Mouse (Mus musculus): Measurements from ENCODE around the gene Snx29. TPM values are rescaled to one million over a fixed set of nuclear protein-coding genes. Genes with fewer than 3 reads are reported as not detected.

Gene Snx29
- total RNA-seq, 2 experiments from 2014 or later = 10.5 to 11.4 TPM

DNA sequence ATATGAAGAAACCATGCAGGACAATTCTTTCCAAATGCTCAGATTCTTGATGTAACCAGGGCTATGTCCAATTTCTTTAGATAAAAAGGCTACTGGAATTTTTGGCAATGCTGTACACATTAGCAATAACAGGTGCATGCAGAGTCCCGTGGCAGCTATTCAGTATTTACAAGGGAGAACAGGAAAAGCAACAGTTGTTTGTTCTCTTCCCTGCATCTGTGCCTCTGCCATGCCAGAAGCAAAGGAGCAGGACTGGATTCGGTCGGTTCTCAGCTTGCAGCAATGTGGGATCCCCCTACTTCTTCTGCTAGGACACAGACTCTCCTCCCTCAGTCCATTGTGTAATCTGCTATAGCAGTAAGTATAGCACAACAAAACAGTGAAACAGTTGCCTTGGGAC, 276.8 kb downstream of the Snx29 start:
- DNase-seq = peak in 1 of 2 experiments; percentile 14

- DNase-seq = no peak
Observed at GRCm38 (mm10) chr16:11601336-11602082, 278.8 kb downstream of the Snx29 start.

- peak; percentile 32 to 64 for DNase-seq
Observed at GRCm38 (mm10) chr16:11603667-11604422, 281.1 kb downstream of the Snx29 start.

GRCm38 (mm10) chr16:11612526-11613126, 289.9 kb downstream of the Snx29 start:
- no peak for DNase-seq

DNA sequence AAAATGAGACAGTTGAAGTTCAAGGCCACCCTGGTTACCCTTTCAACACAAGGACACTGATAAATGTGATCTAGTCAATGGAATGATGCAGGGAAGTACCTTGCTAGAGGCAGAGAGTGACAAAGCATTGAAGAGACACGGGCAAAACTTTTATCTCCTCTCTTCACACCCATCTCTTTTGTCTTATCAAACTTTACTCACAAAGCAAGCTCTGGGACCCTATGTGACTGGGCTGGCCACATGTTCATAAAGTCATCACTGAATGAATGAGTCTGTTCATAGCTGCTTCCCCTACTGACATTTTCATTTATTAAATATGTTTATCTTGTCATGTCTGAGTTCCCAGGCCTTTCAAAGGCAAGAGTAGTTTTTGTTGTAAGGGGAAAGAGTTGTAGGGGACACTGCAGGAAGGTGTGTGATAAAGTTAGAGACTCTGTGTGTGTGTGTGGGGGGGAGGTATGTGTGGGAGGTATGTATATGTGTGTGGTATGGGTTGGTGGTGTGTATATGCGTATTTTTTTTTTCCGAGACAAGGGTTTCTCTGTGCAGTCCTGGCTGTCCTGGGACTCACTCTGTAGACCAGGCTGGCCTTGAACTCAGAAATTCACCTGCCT, 291.8 kb downstream of the Snx29 start:
- no peak for DNase-seq

DNA sequence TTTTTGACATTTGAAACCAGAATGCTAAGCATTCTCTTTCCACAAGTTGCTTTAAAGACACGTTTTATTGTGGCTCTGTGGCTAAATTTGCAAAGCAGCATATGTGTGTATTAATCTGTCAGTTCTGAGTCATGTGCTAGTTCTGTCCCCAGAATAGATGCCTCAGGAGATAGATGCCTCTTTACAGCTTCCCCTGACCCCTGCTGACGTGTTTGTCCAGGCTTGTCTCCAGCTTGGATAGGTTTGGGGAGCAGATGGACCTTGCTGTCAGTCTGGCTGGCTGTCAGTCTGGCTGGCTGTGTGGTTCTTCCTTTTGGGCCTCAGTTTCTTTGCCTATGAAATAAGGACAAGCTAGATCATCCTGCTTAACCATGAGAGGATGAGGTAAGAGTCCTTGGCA, 292.9 kb downstream of the Snx29 start:
- DNase-seq = no peak

- no peak for DNase-seq
Observed at GRCm38 (mm10) chr16:11619951-11620350, 297.2 kb downstream of the Snx29 start.

GRCm38 (mm10) chr16:11621042-11621441, 298.3 kb downstream of the Snx29 start:
- no peak for DNase-seq

GRCm38 (mm10) chr16:11621664-11622063, 299.0 kb downstream of the Snx29 start:
- DNase-seq = no peak

DNA sequence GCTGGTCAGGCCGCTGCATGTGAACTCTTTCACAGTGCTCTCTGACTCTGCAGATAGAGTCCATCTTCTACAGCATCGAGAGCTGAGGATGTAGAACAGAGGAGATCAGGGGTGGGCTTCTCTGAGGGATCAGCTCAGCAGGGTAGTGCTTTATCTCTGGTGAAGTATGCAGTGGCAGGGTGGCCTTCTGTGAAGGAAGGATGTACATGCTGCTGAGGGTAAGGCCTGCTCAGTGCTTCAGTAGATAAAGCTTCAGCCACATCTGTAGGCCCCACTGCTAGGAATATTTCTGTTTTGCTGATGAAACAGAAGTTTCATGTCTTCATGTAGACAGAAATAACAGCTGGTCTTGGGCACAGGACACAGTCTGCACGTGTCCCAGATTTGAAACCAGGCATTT, 300.3 kb downstream of the Snx29 start:
- no peak for DNase-seq

DNA sequence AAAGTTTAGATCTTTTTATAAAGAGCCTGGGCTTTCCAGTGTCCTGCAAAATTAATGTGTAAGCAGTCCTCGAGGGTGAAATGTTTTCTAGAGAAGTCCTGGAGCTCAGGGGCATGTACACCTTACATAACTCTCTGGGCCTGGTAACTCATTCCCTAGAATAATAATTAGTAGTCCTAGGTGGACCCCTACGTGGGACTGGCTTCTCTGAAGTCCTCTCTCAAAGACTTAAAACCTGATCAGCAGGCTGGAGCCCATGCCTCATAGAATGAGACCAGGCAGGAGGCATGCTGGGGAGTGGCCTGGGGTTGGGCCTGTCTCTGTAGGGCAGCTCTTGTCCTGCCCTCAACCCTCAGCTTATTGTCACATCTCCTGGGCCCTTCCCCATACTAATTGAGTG, 301.4 kb downstream of the Snx29 start:
- DNase-seq = no peak

DNA sequence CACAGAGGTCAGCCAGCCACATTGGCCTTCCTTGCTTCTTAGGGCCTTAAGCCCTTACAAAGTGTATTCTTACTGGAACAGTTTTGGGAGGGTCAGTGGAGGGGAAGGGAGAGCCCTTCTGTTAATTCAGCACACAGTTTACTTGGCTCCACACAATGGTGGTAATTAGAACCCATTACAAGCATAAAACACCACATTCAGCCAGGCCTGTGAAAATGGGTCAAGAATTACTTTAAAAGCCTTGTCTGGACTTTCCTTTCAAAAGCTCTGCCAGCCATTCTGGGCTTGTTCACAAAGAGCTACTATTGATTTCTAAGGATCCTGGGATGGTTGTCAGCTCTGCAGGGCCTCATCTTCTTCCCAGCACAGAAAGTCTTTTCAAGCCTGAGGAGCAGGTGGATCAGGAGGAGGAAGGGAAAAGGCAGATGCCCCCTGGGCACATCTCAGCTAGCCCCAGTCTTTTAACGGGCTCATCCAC, 303.3 kb downstream of the Snx29 start:
- DNase-seq = no peak

DNA sequence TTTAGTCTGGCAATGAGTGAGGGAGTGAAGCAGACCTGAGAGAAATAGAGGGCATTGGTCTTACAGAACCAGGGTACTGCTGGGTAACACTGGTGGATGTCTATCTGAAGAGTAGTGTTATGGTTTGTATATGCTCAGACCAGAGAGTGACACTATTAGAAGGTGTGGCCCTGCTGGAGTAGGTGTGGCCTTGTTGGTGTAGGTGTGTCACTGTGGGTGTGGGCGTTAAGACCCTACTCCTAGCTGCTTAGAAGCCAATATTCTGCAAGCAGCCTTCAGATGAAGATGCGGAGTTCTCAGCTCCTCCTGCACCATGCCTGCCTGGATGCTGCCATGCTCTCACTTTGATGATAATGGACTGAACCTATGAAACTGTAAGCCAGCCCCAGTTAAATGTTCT, 303.9 kb downstream of the Snx29 start:
- DNase-seq = no peak

- no peak for DNase-seq
Observed at GRCm38 (mm10) chr16:11627866-11628638, 305.3 kb downstream of the Snx29 start.

DNA sequence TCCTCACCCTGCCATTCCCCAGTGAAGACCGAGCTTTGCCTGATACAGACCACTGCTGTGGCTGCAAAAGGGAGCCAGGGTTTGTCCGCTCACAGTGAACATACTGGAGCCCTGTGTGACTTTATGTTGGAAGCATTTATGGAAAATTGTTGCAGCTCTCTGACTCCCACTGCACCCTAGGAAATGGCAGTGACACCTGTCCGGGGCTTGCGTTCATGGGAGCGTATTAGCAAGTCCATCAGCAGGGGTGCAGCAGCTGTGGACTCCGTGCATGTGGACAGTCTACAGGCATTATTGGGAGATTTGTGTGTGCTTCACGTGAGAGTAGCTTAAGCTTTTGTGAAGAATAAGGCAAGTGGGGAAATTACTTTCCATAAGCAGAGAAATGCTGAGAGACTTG, 307.0 kb downstream of the Snx29 start:
- no peak for DNase-seq

GRCm38 (mm10) chr16:11630489-11630888, 307.8 kb downstream of the Snx29 start:
- DNase-seq = peak; percentile 14 to 15

DNA sequence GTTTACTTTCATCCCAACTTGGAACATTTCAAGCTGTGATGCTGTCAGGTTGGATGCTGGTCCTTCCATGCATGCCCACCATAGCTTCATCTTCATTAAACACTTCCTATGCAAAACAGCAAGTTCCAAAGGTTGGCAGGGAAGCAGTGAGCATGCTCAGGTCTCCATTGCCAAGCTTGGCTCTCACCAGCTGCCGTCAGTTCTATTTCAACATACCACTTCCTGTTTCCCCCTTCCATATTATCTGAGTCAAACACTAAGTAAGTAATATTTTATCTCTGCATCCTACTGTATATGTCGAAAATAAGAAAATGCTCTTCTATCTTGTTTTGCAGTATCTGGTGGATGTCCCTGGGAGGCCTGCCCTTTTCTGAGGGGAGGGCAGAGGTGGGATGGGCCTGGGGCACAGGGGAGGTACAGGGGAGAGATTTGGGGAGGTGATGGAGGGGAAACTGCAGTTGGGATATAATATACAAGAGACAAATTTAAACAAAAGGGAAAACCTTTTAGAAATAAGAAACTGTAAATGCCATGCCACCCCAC, 309.6 kb downstream of the Snx29 start:
- DNase-seq = no peak

GRCm38 (mm10) chr16:11636196-11636733, 313.6 kb downstream of the Snx29 start:
- DNase-seq = no peak

- DNase-seq = no peak
Observed at GRCm38 (mm10) chr16:11636902-11637301, 314.2 kb downstream of the Snx29 start.

DNA sequence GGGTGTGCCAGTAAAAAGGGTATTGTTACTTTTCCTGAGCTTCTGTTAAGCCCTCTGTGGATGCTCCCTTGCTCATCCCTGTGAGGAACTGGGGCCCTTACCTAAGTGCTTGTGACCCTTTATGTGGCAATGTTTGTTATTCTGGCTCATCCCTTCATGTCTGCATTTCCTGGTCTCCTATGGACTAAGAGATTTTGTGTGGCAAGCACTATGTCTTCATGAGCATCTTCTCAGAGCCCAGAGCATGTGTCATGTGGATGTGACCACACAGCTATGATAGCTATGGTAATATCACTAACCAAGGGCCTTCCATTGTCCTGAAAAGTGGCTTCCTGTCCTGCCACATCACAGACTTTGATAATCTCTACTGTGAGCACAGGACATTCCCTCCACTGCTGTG, 315.1 kb downstream of the Snx29 start:
- DNase-seq = no peak

- DNase-seq = no peak
Observed at GRCm38 (mm10) chr16:11638739-11639138, 316.0 kb downstream of the Snx29 start.

Measured in heart, adult 18-20 months (tissue).